Mouse (Mus musculus): Measurements from ENCODE around the gene Ccdc184. TPM values are rescaled to one million over a fixed set of nuclear protein-coding genes. Genes with fewer than 3 reads are reported as not detected.

The Ccdc184 gene
- total and polyA plus RNA-seq, 3 experiments: 0.52 TPM; not detected in 2

DNA sequence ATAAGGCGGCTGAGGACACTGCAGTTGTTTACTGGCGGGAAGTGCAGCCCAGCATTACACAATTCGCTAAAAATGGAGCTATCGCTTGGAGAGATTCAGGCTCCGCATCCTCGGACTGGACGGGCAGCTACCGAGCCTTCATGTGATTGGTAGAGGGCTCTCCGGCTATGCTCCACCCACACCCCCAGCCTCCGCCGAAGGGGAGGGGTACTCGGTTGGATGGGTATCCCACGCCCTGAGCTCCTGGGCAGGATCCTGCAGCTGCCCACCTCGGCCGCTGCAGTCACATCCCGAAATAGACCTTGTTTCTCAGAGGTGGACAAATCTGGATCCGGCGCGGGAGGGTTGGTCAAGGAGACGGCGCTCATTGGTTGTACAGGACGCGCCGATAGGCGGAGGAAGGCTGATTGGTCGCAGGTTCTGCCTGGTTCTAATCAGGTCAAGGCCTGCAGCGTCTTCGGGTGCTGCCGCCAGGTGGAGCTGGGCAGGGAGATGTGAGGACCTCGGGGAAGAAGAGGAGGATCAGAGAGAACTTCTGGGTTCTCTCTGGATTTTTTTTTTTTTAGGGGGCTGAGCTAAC lies 14.3 kb downstream of the Ccdc184 start (continued):
- TF ChIP-seq JUND (IDR thresholded peaks at IDR 0.05; ENCODE audit: low read depth, low read length): no peak
- TF ChIP-seq USF2 (IDR thresholded peaks at IDR 0.05; ENCODE audit: borderline replicate concordance in 1 of 2, insufficient read depth in 1 of 2, low read depth in 1 of 2, low read length in 2 of 2): no peak
- 0 out of 2 replicates have a peak, but pooled peaks have one; percentile 45 for TF ChIP-seq MAZ (IDR thresholded peaks at IDR 0.05; ENCODE audit: low read depth, low read length)
- TF ChIP-seq ZMIZ1 (IDR thresholded peaks at IDR 0.05; ENCODE audit: low read depth, low read length): no peak
- no peak for TF ChIP-seq GABPA (IDR thresholded peaks at IDR 0.05; ENCODE audit: low read depth, low read length)
- TF ChIP-seq ZNF384 (IDR thresholded peaks at IDR 0.05; ENCODE audit: low read depth, low read length): peak; percentile 91
- TF ChIP-seq TCF12 (IDR thresholded peaks at IDR 0.05; ENCODE audit: low read depth, low read length): peak; percentile 14; the same call in 1 of the 2 replicates
- TF ChIP-seq CTCF (IDR thresholded peaks at IDR 0.05 in 2 of 3, conservative IDR thresholded peaks at IDR 0.05 in 1 of 3; ENCODE audit: control insufficient read depth in 1 of 3, insufficient read depth in 1 of 3, low read depth in 2 of 3, low read length in 3 of 3, poor library complexity in 1 of 3, severe bottlenecking in 1 of 3): peak; percentile 71 to 97 (median 94)
- no peak for TF ChIP-seq CHD2 (IDR thresholded peaks at IDR 0.05; ENCODE audit: low read length)

DNA sequence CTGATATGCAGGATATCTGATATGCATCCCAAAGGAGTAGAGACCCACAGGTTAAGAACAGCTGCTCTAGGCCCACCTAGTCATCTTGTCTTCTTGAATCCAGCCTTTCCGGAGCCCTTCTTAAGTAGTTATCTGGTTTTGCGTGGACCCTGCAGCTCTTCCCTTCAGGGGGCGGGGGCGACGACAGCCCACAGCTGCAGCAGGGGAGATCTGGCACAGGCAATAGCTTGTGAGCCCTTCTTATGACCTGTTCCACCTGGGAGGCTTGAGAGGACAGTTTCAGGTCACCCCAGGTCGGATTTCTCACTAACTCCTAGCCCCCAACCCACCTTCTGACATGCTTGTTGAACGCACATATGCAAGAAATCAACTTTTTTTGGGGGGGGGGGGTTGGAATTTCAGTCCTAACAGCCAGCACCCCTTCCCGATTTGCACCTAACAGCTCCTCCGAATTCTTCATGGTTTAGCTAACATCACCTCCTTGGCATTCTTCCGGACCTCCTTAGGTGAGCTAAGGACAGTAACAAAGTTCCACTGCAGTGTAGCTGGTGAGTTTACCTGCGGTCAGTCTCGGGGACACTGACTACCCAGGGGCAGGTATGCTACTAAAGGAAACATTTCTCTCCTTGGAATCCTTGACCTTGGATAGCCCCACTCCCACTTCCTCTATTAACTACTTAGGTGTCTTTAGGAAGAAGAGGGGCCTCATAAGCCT lies 15.1 kb downstream of the Ccdc184 start:
- Histone ChIP-seq H3K27ac (ENCODE audit: control insufficient read depth, low read depth, low read length) (no peak overlapping the region), H3K79me2 (ENCODE audit: control insufficient read depth, insufficient read depth, low read length, poor library complexity) (no peaks in the 10 kb centered on the region), H3K27me3 (ENCODE audit: control insufficient read depth in 1 of 2, insufficient read depth in 2 of 2, low read length in 2 of 2) (peaks cover 14 to 23% of the 10 kb centered on the region in 2 experiments), H3K9me3 (replicated peaks; ENCODE audit: insufficient read depth, low read length) (no peaks in the 10 kb centered on the region), H3K36me3 (ENCODE audit: control insufficient read depth in 1 of 2, insufficient read depth in 2 of 2, low read length in 2 of 2) (peaks cover 0 to 5% of the 10 kb centered on the region in 2 experiments; a peak in 1 of 4 replicates), H3K9ac (ENCODE audit: control insufficient read depth, low read depth, low read length, poor library complexity, severe bottlenecking) (no peak overlapping the region), H3K4me1 (ENCODE audit: control insufficient read depth in 1 of 2, insufficient read depth in 2 of 2, low read length in 2 of 2) (peaks cover 0 to 8% of the 10 kb centered on the region in 2 experiments; a peak in 3 of 4 replicates), H3K4me3 (ENCODE audit: control insufficient read depth in 1 of 2, insufficient read depth in 1 of 2, low read depth in 2 of 2, low read length in 2 of 2) (no peak overlapping the region)
- DNase-seq (ENCODE audit: low read depth, low spot score): peak; percentile 31
- TF ChIP-seq SIN3A (IDR thresholded peaks at IDR 0.05; ENCODE audit: low read length): no peak

DNA sequence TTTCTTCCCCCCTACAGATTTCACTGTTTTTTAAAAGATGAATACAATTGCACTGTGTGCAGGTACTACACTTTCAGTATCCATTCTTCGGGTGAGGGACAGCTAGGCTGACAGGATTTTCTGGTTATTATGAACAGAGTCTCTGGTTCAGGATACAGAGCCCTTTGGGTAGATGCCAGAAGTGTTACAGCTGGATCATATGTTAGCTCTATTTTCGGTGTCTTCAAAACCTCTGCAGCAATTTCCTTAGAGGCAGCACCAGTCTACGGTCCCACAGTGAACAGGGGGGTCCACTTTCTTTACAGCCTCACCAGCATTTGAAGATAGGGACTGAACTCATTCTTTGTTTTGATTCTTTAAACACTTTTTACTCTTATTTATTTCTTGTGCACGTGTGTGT lies 17.5 kb downstream of the Ccdc184 start:
- H3K27me3 ChIP-seq (ENCODE audit: control insufficient read depth in 1 of 2, insufficient read depth in 2 of 2, low read length in 2 of 2): peaks cover 21 to 26% of the 10 kb centered on the region in 2 experiments
- no peak overlapping the region for H3K9ac ChIP-seq (ENCODE audit: control insufficient read depth, low read depth, low read length, poor library complexity, severe bottlenecking)

More for the DNA sequence above, 17.5 kb downstream of the Ccdc184 start:
- no peaks in the 10 kb centered on the region for H3K79me2 ChIP-seq (ENCODE audit: control insufficient read depth, insufficient read depth, low read length, poor library complexity)
- TF ChIP-seq ZC3H11A (IDR thresholded peaks at IDR 0.05; ENCODE audit: low read depth, low read length) (no peak), KAT2A (conservative IDR thresholded peaks at IDR 0.05; ENCODE audit: low read depth, low read length) (no peak), NRF1 (IDR thresholded peaks at IDR 0.05; ENCODE audit: insufficient read depth, low read depth, low read length, poor library complexity, severe bottlenecking) (no peak), GATA1 (IDR thresholded peaks at IDR 0.05; ENCODE audit: low read depth, low read length) (no peak), HCFC1 (IDR thresholded peaks at IDR 0.05; ENCODE audit: low read depth, low read length) (no peak), ZMIZ1 (IDR thresholded peaks at IDR 0.05; ENCODE audit: low read depth, low read length) (no peak), POLR2AphosphoS5 (IDR thresholded peaks at IDR 0.05; ENCODE audit: borderline replicate concordance, low read depth, low read length) (no peak), EP300 (IDR thresholded peaks at IDR 0.05; ENCODE audit: low read depth in 1 of 2, low read length in 2 of 2) (no peak)
- H3K9me3 ChIP-seq (replicated peaks; ENCODE audit: insufficient read depth, low read length): no peaks in the 10 kb centered on the region
- DNase-seq (ENCODE audit: low read depth, low spot score): no peak
- H3K4me1 ChIP-seq (ENCODE audit: control insufficient read depth in 1 of 2, insufficient read depth in 2 of 2, low read length in 2 of 2): peaks cover 0 to 8% of the 10 kb centered on the region in 2 experiments; a peak in 3 of 4 replicates
- H3K4me3 ChIP-seq (ENCODE audit: control insufficient read depth in 1 of 2, insufficient read depth in 1 of 2, low read depth in 2 of 2, low read length in 2 of 2): no peak overlapping the region
- H3K36me3 ChIP-seq (ENCODE audit: control insufficient read depth in 1 of 2, insufficient read depth in 2 of 2, low read length in 2 of 2): peaks cover 0 to 5% of the 10 kb centered on the region in 2 experiments; a peak in 1 of 4 replicates
- H3K27ac ChIP-seq (ENCODE audit: control insufficient read depth, low read depth, low read length): no peak overlapping the region

All from MEL (cell line).